Mouse (Mus musculus) hindbrain, embryonic 16.5 days (tissue): ENCODE data around the gene Spop. TPM values are rescaled to one million over a fixed set of nuclear protein-coding genes. Genes with fewer than 3 reads are reported as not detected.

ENCODE experiments used
- ATAC-seq: fragments of 200-750 bp; cut with Nextera tagmentation; 2 replicates; pipeline ENCODE4 v1.8.0; 2017; ENCODE audit warnings: moderate TSS enrichment, moderate library complexity
- H3K27ac ChIP-seq: fragments of 300-500 bp; sonication (generic); 2 replicates; pipeline ENCODE4 v1.5.1; 2014; ENCODE audit warnings: low read depth, mild to moderate bottlenecking, control low read depth, low read length, moderate library complexity
- H3K27me3 ChIP-seq: fragments of 300-500 bp; sonication (generic); replicated peaks from 2 replicates; pipeline ENCODE4 v1.6.1; 2014; ENCODE audit warnings: low read length; ENCODE audit not compliant: control insufficient read depth, insufficient read depth
- H3K36me3 ChIP-seq: fragments of 300-500 bp; sonication (generic); 2 replicates; pipeline ENCODE4 v1.6.1; 2014; ENCODE audit warnings: mild to moderate bottlenecking, low read length, moderate library complexity, mixed read lengths; ENCODE audit not compliant: control insufficient read depth, insufficient read depth
- H3K4me1 ChIP-seq: fragments of 300-500 bp; sonication (generic); 2 replicates; pipeline ENCODE4 v1.6.1; 2014; ENCODE audit warnings: low read depth, low read length; ENCODE audit not compliant: control insufficient read depth, insufficient read depth
- H3K4me2 ChIP-seq: fragments of 300-500 bp; sonication (generic); 2 replicates; pipeline ENCODE4 v1.6.1; 2014; ENCODE audit warnings: mild to moderate bottlenecking, low read length, control low read depth, moderate library complexity
- H3K4me3 ChIP-seq: fragments of 300-500 bp; sonication (generic); 2 replicates; pipeline ENCODE4 v1.5.1; 2014; ENCODE audit warnings: mild to moderate bottlenecking, low read length, control low read depth, moderate library complexity
- H3K9ac ChIP-seq: fragments of 300-500 bp; sonication (generic); 2 replicates; pipeline ENCODE4 v1.6.1; 2014; ENCODE audit warnings: low read depth, mild to moderate bottlenecking, control low read depth, low read length, moderate library complexity
- H3K9me3 ChIP-seq: fragments of 300-500 bp; sonication (generic); 2 replicates; pipeline ENCODE4 v1.6.1; 2014; ENCODE audit warnings: mild to moderate bottlenecking, low read length, moderate library complexity; ENCODE audit not compliant: control insufficient read depth
- WGBS: fragments of 180-500 bp; shearing (Covaris S2); extraction: QIAGEN DNeasy Blood & Tissue Kit; methylation state at CpG from one replicate; pipeline ENCODE4 v1.1.7; 2014; 5-methylcytosine and 5-hydroxymethylcytosine counted together
- polyA plus RNA-seq: library from polyadenylated mRNA; unstranded; fragments of >200 nt; fragmentation: Nextera tagmentation; extraction: Ambion mirVana; gene quantifications from 2 replicates; pipeline ENCODE4 v1.2.1, GENCODE M21; 2015

The Spop gene
- polyA plus RNA-seq, 1 experiment from 2014 or later = 250 TPM

GRCm38 (mm10) chr11:95528231-95528630 lies 114.4 kb downstream of the Spop start:
- Histone ChIP-seq H3K9ac (no peak overlapping the region), H3K4me3 (no peak overlapping the region), H3K4me2 (no peak overlapping the region), H3K4me1 (no peaks in the 10 kb centered on the region), H3K27me3 (no peaks in the 10 kb centered on the region), H3K36me3 (no peaks in the 10 kb centered on the region), H3K27ac (no peak overlapping the region), H3K9me3 (no peaks in the 10 kb centered on the region)
- WGBS = 82% methylated on average over 3 of the region's 3 CpGs
- ATAC-seq = no peak

GRCm38 (mm10) chr11:95532353-95533072 lies 118.6 kb downstream of the Spop start:
- Histone ChIP-seq H3K9ac (no peak overlapping the region), H3K4me2 (no peak overlapping the region), H3K36me3 (no peaks in the 10 kb centered on the region), H3K4me1 (no peaks in the 10 kb centered on the region), H3K4me3 (no peak overlapping the region), H3K27me3 (no peaks in the 10 kb centered on the region), H3K9me3 (no peaks in the 10 kb centered on the region), H3K27ac (no peak overlapping the region)
- ATAC-seq = no peak
- 78% methylated on average over 13 of the region's 13 CpGs for WGBS

GRCm38 (mm10) chr11:95533484-95534160 lies 119.7 kb downstream of the Spop start:
- H3K4me3 ChIP-seq = peak overlapping the region; percentile 11; the same call in 1 of the 2 replicates
- peak overlapping the region; percentile 45; the same call in 1 of the 2 replicates for H3K9ac ChIP-seq
- H3K9me3 ChIP-seq = no peaks in the 10 kb centered on the region
- H3K36me3 ChIP-seq = no peaks in the 10 kb centered on the region
- 22% methylated on average over 24 of the region's 24 CpGs for WGBS
- H3K27ac ChIP-seq = no peak overlapping the region
- no peaks in the 10 kb centered on the region for H3K27me3 ChIP-seq
- peak overlapping the region; percentile 51 for H3K4me2 ChIP-seq
- H3K4me1 ChIP-seq = peaks cover 2% of the 10 kb centered on the region; the same call in 1 of the 2 replicates
- ATAC-seq = peak; percentile 93

GRCm38 (mm10) chr11:95538378-95539104 lies 124.7 kb downstream of the Spop start:
- H3K27me3 ChIP-seq = no peaks in the 10 kb centered on the region
- no peaks in the 10 kb centered on the region for H3K9me3 ChIP-seq
- no peaks in the 10 kb centered on the region for H3K36me3 ChIP-seq
- H3K4me1 ChIP-seq = peaks cover 5% of the 10 kb centered on the region; the same call in 1 of the 2 replicates
- no peak overlapping the region for H3K4me2 ChIP-seq
- WGBS = 56% methylated on average over 15 of the region's 15 CpGs
- peak; percentile 48; the same call in 1 of the 2 replicates for ATAC-seq
- H3K9ac ChIP-seq = no peak overlapping the region
- H3K27ac ChIP-seq = no peak overlapping the region
- no peak overlapping the region for H3K4me3 ChIP-seq

DNA sequence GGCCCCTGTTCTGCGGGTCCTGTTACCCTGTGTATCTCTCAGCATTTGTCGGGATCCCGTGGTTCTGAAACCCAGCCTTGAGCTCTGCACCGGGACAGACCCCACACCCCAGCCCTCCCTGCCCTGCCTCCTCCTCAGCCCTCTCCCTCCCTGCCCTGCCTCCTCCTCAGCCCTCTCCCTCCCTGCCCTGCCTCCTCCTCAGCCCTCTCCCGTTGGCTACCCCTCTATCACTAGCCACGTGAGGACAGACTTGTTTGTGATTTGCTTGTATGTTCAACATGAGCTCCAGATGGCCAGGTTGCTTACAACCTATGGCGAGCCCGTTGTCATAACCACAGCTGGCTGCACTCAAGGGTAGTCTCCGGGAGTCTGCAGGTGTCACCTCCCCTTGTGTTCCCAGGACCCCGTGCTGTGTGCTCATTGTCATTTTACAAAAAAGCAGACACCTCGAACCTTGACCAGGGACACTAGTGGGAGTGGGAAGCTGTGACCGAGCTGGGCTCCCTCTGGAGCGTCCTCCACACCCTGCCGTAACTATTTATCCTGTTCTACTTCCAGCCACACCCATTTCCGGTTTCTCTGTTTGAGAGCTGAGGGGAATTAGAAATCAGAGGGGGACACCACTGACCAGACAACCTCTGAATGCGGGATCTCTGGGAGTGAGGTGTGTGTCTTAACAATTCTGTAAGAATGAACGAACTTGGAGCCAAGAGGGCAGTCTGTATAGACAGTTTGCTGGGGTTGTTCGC lies 126.9 kb downstream of the Spop start:
- H3K4me1 ChIP-seq = peaks cover 5% of the 10 kb centered on the region; the same call in 1 of the 2 replicates
- H3K4me3 ChIP-seq = no peak overlapping the region
- no peak for ATAC-seq
- no peaks in the 10 kb centered on the region for H3K27me3 ChIP-seq
- H3K9me3 ChIP-seq = no peaks in the 10 kb centered on the region
- H3K36me3 ChIP-seq = no peaks in the 10 kb centered on the region
- WGBS = 40% methylated on average over 18 of the region's 18 CpGs
- no peak overlapping the region for H3K27ac ChIP-seq
- H3K4me2 ChIP-seq = peak overlapping the region; percentile 22; the same call in 1 of the 2 replicates
- no peak overlapping the region for H3K9ac ChIP-seq

Other genes with a start within 250 kb of the Spop start
- gene Tac4, start 152.6 kb upstream of the Spop start, polyA plus RNA-seq = not detected in 2 replicates
- 61.5 and 67.2 TPM in 2 replicates for gene Kat7, start 103.8 kb upstream of the Spop start, polyA plus RNA-seq
- 3.0 and 3.1 TPM in 2 replicates for gene Fam117a, start 77.1 kb upstream of the Spop start, polyA plus RNA-seq
- gene Slc35b1, start 29.4 kb upstream of the Spop start, polyA plus RNA-seq = 142 and 147 TPM in 2 replicates
- gene Nxph3, start 100.5 kb downstream of the Spop start, polyA plus RNA-seq = 2.8 and 3.0 TPM in 2 replicates
- 41.7 and 59.8 TPM in 2 replicates for gene Ngfr, start 173.7 kb downstream of the Spop start, polyA plus RNA-seq